Mouse (Mus musculus) small intestine, adult 2 months (tissue): Measurements from ENCODE around the gene Tpmt.

Experiments
- CTCF ChIP-seq: fragments of 200-500 bp; IDR thresholded peaks from 2 replicates; pipeline ENCODE4 v1.5.1; 2012; ENCODE audit warnings: low read depth, mild to moderate bottlenecking, control low read depth, inconsistent platforms, low read length, moderate library complexity, mixed read lengths; ENCODE audit not compliant: insufficient replicate concordance, insufficient read length; ENCODE audit errors: extremely low read depth
- POLR2A ChIP-seq: fragments of 200-500 bp; IDR thresholded peaks from 2 replicates; pipeline ENCODE4 v1.6.1; 2012; ENCODE audit warnings: low read depth, mild to moderate bottlenecking, control low read depth, inconsistent platforms, low read length, moderate library complexity

- TF ChIP-seq POLR2A (no peak), CTCF (no peak)
Observed at GRCm38 (mm10) chr13:47089271-47089670, 44.7 kb upstream of the Tpmt start.
